Mouse (Mus musculus) myocyte (in vitro differentiated cells): ENCODE data around the gene Aldh3b1.

Experiments
- MYOD1 ChIP-seq, 3 experiments: IDR thresholded peaks; one replicate each; pipeline ENCODE4 v1.6.1; 2011; ENCODE audit warnings: control low read depth in 2 of 3, low read depth in 2 of 3, mild to moderate bottlenecking in 2 of 3, moderate library complexity in 1 of 3; ENCODE audit not compliant: insufficient read length in 2 of 3, control insufficient read depth in 1 of 3
- MYOG ChIP-seq, 3 experiments: IDR thresholded peaks; one replicate each; pipeline ENCODE4 v1.6.1; 2011; ENCODE audit warnings: control low read depth in 2 of 3, low read depth in 2 of 3, mild to moderate bottlenecking in 2 of 3; ENCODE audit not compliant: insufficient read length in 2 of 3, control insufficient read depth in 1 of 3, insufficient read depth in 1 of 3
- POLR2A ChIP-seq: IDR thresholded peaks from one replicate; pipeline ENCODE4 v1.6.1; 2011; ENCODE audit warnings: low read depth, mild to moderate bottlenecking, control low read depth, moderate library complexity; ENCODE audit not compliant: insufficient read length
- TCF12 ChIP-seq: IDR thresholded peaks from one replicate; pipeline ENCODE4 v1.6.1; 2011; ENCODE audit warnings: mild to moderate bottlenecking, control low read depth; ENCODE audit not compliant: poor library complexity, insufficient read depth, severe bottlenecking
- TCF3 ChIP-seq: IDR thresholded peaks from one replicate; pipeline ENCODE4 v1.6.1; 2011; ENCODE audit warnings: low read depth, control low read depth; ENCODE audit not compliant: insufficient read length

DNA sequence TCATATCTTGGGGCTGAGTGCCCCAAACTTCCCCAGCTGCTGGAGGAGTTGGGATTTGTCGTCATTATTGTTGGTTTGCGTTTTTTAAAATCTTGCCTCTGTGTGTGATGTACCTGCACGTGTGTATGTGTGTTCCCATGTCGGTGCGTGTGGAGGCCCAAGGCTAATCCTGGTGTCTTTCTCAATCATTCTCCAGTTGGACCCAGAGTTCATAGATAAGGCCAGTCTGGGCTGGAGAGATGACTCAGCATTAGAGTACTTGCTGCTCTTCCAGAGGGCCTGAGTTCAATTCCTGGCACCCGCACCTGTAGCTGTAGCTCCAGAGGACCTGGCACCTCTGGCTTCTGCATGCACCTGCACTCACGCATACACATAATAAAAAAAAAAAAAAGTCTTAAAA is 4.7 kb downstream of the Aldh3b1 start:
- TF ChIP-seq TCF3 (no peak), TCF12 (no peak), MYOD1 (IDR thresholded peaks at IDR 0.05; ENCODE audit: control insufficient read depth in 1 of 3, insufficient read length in 2 of 3, low read depth in 2 of 3) (no peak), MYOG (IDR thresholded peaks at IDR 0.05; ENCODE audit: control insufficient read depth in 1 of 3, insufficient read depth in 1 of 3, insufficient read length in 2 of 3, low read depth in 2 of 3) (no peak), POLR2A (no peak)
